Mouse (Mus musculus) B cell, adult 2 months (primary cell): Measurements from ENCODE around the gene Gm40193.
"Not testable (repeated sequence)": the region's sequence is repeated elsewhere in the genome, so short reads cannot be mapped to it uniquely, and the experiment has no call there.

Source experiments
- DNase-seq, 2 experiments: peaks; one replicate each; pipeline ENCODE4 v3.0.0; 2022

Gm40193 gene

DNA sequence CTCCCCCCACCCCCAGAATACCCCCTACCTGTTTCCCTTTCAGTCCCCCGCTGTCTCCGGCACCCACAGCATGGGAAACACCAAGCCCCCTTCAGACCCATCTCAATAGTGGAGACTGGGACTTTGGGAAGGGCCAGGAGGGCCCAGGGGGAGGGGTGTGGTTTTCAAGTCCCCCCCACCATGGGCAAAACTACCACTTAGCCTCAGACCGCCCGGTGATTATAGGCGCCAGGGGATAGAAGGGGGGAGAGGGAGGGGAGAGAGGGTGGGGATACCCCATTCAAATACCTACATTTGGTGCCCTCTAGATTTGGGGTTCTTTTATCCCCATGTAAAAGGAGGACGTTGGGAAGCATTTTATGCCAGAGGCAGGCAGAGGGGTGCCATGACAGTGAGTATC lies at the start of gene Gm40193:
Gm40193 (minus strand) TSS at position 101 of the 400 bp plus-strand sequence.
- DNase-seq: no peak

DNA sequence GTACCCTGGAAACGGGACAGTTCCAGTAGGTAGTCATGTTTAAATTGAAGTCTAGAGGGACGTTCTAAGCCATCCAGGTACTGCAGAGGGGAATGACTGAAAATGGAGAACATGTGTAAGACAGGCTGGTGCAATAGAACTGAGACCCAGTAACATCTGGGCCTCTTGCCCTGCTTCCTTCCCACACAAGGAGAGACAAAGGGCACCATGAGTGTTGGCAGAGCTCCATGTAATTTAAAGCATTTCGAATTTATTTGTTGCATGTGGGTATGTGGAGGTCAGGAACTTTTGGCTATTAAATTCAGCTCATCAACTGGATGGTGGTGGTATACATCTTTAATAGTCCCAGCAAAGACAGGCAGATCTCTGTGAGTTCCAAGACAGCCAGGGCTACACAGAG lies 49.5 kb upstream of the Gm40193 start:
- DNase-seq: no peak

DNA sequence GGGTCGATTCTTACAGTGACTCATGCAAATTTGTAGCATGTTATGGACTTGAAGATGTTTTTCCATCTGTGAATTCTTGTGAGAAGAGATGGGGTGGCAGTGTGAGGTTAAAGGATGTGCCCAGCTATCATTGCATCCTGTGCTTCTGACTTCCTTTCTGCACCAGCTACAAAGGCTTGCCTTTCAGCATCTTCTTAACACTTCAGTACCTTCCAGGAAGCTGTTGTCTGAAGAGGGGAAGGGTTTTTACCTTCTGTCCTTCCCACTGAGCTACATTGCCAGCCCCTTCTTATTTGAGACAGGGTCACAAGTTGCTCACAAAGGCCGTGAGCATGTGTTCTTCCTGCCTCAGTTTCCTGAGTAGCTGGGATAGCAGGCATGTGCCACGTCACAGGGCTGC lies 48.2 kb upstream of the Gm40193 start:
- peak in 1 of 2 experiments; percentile 23 for DNase-seq

DNA sequence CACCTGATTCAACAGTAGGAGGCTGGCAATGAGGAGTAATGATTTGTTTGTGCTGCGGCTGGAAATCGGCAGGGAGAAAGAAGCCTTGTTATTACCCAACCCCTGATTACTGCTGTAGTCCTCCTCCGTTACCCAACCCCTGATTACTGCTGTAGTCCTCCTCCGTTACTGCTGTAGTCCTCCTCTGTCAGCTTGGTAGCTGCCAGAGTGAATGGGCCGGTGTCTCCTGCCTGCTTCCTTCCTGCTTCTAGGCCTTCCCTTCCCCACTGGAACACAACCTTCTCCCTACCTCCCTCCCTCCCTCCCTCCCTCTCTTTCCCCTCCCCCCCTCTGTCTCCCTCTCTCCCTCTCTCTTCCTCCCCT lies 47.6 kb upstream of the Gm40193 start:
- no peak for DNase-seq

DNA sequence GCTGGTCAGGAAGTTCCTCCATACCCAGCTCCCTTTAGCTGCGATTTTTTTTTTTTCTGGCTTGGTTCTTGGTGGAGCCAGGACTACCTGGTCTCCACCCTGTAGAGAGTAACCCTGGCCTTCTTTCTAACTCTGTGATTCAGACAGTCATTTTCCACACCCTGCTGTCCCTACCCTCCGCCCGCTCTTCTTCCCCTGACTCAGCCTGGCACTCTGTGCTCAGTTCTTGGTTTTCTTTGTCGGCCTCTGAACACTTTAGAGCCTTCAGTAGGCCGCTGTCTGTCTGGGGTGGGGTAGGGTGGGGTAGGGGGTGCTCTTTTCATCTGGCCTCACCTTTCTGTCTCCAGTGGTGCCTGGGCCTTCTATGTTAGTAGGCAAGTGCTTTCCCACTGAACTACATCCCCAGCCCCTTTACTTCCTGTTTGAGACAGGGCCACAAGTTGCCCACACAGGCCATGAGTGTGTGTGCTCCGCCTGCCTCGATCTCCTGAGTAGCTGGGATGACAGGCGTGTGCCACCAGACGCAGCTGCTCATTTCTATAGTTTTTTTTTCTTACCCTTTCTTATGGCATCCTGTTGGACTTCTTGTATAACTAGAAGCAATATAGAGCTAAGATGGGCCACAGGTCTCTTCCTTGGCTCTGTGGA lies 47.1 kb upstream of the Gm40193 start:
- no peak for DNase-seq

DNA sequence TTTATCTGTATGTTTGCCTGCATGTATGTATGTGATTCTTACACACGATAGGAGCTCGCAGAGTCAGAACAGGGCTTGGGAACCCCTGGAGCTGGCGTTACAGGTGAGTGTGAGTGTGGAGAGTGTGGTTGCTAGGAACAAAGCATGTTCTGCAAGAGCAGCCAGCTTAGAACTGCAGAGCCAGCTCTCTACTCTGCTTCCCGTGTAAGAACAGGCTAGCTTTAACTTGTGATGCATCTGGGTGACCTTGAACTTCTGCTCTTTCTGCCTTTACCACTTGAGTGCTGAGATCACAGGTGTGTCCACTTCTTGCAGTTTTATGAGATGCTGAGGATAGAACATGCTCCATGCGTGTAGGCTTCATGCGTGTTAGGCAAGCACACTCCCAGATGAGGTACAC lies 46.2 kb upstream of the Gm40193 start:
- DNase-seq: no peak

DNA sequence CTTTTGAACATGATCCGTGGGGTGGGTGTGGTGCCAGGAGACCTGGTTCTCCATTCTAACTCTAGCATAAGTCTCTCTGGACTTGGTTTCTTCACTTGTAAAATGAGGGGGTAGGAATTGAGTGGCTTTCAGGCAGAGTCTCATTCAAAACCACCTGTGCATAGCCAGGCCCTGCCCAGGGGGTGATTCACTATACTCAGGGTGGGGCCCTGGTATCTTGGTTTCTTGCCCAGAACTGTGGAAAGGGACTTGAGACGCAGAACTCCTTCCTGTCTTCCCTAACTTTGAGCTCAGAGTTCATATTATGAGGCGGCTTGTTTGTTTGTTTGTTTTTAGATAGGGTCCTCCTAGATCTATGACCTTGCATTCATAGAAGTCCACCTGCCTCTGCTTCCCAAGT lies 44.5 kb upstream of the Gm40193 start:
- DNase-seq: no peak

DNA sequence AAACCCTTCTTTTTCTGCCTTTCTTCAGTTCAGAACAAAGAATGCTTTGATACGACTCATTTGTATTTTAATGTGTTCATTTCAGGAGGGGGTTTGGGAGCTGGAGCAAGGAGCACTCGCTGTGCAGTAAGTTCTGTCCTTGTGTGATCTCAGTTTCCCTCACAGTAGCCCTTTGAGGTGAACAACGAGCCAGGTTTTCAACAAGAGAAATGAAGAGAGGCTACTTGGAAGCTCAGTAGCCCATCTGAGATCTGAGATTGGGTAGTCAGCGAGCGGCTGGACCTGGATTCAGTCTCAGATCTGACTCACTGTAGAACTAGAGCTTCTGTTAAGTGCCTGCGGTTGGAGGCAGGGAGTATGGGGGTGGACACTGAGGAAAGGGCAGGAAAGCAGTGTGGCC lies 41.1 kb upstream of the Gm40193 start:
- DNase-seq: no peak

DNA sequence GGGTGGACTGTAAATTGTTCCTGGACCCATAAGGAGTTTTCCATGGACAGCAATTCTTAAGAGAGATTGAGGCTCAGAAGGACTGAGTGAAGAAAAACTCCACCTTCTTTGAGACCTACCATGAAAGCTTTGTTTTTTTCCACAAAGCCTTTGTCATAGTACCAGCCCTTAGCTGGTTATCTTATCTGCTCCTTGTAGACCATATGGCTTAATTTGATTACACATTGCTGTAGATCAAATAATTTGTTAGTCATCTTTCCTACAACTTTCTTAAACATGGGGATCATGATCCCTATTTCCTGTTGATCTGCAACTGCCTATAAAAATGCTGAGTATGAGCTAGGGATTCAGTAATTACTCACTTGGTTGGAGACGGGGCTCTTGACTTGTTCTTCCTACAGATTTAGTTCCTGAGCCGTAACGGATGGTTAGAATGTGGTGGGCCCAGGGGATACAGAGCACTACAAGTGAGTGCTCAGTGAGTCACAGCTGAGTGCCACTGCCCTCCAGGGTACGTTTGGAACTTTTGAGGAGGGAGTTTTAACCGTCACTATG lies 39.7 kb upstream of the Gm40193 start:
- DNase-seq: no peak

DNA sequence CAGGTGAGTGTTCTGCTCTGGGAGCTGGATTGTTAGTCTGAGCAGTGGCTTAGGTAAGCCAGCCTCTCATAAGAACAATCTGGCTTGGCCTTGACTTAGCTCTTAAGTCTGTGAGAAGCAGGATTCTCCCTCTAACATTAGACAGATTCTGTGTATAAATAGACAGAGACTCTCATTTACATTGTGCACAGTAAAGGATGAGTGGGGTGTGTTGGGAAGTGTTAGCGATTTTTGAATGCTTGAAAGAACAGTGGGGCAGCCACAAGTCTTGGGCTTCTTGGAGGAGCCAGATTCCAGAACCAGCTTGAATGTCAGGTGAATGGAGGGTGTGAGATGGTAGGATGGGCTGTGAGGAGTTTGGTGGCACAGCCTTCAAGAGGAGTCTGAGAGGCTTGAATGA lies 38.9 kb upstream of the Gm40193 start:
- DNase-seq: no peak

DNA sequence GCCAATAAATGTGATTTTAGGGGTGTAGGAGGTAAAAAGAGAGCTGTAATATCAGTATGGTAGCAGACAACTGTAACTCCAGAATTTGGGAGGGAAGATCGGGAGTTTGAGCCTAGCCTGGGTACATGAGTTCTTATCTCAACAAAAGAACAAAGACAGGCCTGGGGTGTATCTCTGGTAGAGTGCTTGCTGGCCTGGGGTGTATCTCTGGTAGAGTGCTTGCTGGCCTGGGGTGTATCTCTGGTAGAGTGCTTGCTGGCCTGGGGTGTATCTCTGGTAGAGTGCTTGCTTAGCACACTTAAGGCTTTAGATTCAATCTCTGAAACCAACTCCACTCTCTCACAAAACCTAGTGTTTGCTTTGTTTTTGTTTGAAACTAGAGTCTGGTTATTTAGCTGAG lies 37.9 kb upstream of the Gm40193 start:
- not testable (repeated sequence) for DNase-seq

DNA sequence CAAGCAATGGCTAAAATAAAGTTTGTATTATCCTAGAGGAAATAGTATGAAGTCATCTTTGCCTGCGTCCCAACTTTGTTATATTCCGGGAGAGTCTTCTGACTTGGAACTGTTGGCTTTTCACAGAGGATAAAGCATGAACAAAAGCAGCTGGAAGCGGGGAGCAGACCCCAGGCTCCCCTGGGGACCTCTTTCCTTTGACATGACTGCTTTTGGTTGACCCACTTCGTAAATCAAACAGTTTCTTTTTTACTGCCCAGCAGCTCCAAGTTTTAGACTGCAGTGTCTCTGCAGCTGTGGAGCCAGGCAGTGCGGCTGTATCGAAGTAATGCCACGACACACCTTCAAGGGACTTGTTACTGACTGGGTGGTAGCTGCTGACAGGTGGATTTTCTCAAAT lies 33.8 kb upstream of the Gm40193 start:
- DNase-seq: no peak

DNA sequence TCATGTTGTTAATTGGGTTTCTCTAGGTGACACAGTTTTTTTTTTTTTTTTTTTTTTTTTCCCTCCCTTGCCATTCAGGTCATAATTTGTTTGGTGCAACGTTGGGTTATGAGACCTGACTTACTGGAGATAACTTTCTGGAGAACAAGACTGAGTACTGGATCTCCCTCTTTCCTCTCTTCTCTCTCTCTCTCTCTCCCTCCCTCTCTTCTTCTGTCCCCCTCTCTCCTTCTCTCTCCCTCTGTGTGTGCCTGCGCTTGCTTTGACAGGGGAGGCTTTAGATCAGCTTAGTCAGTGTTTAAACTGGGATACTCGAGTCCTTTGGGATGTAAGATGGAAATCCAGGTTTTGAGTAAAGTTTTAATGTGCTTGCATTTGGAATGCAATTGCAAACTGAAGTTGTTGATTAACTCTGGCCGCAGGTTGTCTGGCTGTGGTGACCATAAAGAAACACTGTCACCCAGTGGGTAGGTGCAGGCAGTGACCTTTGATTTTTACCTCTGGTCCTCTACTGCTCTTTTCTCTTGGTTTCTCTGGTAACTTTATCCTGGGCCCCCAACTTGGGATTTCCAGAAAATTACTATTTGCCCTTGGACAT lies 31.6 kb upstream of the Gm40193 start:
- DNase-seq: no peak

DNA sequence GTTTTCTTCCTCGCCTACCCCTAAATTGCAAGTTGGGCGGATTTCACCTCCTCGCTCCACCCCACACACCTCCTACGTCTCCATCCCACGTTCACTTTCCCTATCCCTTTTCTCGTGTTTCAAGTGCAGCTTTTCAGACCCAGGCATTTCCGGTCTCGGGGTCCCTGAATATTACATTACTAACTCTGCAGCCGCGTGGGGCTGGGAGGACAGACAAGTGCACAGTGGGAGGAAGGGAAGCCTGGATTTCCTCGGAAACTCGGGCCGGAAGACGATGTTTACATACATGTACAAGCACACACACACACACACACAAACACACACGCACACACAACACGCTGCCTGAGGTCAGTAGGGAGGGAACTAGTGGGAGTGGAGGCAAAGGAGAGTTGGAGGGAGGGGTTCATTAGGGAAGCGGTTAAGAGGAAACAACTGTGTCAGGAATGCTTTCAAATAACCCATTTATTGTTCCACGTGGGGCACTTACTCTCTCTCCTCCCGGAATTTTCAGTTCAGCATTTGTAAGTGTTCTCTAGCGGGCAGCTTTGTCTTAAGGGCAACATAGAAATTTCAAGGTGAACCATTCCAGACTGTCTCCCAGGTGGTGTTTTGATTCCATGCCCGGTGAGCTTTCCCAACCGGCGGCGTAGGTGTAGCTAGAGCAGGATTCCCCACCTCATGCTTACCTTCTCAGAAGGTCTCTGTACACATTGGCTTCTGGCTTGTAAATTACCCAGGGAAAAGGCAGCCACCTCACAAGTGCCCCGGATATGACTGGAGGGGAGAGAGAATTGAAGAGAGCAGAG lies 30.9 kb upstream of the Gm40193 start:
- peak; percentile 23 to 28 for DNase-seq

DNA sequence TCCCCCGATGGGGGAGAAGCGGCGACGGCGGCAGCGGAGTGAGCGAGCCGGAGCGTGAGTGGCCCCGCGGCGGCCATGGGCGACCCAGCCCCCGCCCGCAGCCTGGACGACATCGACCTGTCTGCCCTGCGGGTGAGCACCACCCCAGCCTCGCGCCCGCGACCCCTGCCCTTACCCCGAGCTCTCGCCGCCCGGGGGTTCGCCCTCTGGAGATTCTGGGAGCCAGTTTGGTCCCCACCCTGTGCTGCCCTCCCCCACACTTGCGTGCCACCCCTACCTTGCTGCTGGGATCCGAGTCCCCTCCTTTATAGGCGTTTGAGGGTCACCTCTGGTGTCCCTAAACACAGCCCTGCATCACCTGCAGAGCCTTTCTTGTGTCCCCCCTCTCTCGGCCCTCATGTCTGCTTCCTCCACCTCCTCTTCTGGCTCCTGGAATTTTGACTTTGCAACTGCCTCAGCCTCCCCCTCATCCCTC lies 30.3 kb upstream of the Gm40193 start:
- no peak for DNase-seq

DNA sequence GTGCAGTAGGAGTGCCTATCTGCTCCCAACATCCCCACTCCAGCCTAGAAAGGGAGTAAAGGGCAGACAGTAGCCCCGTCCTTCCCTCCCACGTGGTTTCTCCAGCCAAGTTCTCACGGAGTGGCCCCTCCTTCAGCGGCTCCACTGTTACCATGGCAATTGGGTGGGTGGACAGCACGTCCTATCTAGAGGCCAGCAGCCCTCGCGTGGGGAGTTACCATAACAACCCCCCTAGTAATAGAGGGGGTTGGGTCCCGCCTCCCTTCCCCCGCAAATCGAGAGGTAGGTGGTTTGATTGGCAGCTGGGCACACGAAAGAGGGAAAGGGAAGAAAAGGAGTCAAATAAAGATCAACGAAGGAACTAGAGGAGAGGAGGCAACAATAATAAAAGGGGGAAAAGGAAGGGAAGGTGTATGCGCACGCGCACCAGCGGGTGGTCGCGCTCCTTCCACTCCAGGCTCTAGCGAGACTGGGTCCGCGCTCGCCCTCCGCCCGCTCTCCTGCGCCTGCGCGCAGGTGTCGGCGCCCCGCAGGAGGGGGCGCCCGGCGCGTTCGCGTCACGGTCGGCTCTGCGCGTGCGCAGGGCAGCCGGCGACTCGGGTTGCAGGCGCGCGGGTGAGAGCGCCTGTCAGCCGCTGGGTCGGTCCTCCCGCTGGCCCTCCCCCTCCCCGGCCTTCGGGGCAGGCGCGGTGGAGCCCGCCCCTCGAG lies 29.7 kb upstream of the Gm40193 start, which contains the start of gene Mink1:
Mink1 (plus strand) TSS at position 595 of the 708 bp plus-strand sequence.
- peak; percentile 86 to 89 for DNase-seq

DNA sequence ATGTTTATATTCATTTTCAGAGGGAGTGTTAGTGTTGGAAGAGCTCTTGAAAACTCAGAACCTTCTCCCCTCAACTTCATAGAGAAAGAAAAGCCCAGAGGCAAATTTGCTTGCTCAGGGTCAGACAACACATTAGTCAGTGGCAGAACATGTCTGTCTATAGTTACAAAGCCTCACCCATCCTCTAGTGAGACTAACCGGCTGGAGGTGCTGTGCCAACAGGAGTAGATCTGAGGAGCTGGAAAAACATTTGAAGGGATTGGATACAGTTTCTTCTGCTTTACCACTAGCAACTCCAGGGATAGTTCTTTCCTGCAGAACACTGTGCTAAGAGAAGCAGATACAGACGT lies 29.2 kb upstream of the Gm40193 start:
- DNase-seq: no peak

DNA sequence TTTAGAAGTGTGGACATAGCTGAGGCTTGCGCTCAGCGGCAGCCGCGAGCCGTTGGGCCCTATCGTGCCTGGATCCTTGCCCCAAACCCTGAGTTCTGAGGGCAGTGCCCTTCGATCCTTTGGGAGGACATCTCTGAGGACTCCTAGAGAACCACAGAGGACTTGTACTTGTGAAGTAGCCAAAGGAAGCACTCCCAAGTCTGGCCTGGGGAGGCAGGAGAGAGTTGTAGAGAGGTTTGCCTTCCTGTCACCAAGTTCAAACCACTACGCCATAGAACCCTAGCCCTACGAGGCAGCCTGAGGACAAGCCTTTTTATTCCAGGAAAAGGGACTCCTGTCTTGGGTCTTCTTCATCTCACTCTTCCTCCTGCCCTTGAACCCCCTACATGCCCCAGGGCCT lies 24.8 kb upstream of the Gm40193 start:
- DNase-seq: no peak

DNA sequence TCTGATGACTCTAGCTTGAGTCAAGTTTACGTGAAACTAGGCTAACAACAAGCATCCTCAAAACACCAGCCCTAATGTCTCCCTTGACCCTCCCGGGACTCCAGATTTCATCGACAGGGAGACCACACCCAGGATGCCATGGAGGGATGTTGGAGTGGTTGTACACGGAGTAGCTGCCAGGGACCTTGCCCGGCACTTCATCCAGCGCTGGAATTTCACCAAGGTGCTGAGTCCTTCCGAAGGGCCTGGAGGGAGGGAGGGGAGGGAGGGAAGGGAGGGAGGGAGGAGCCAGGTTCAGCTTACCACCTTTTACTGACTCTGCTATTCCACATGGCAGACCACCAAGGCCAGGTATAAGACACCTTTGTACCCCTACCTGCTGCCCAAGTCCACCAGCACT lies 21.2 kb upstream of the Gm40193 start:
- no peak for DNase-seq

DNA sequence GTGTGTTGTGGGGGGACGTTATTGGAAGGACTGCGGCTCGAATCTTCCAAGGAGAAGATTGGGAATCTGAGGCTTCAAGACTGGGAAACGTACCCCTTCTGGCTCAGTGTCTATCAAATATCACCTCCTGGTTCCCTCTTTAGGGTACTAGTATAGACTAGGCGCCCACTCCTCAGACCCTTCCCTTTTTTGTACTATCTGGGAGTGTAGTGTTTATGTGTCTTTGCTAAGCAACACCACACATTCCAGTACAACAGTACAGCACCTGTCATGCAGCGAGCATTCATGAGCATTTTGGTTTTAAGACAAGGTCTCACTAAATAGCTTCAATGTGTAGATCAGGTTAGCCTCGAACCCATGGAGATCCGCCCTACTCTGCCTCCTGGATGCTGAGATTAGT lies 18.8 kb upstream of the Gm40193 start:
- DNase-seq: no peak

DNA sequence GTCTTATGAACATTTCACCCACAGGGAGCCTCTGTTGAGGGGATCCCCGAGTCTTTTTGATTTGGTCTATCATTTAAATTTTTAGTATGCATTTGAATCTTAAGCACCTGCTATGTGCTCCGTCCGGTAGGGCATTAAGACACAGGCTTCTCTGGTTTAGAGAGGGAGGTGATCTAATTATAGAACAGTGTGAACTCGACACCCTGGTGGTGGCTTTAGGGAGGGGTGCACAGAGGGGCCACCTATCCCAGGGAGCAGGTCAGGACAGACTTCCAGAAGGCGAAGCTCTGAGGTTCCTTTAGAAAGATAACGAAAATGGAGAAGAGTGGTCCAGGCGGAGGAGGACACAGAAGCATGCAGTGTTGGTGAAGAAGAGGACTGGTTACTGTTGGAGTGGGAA lies 11.8 kb upstream of the Gm40193 start:
- DNase-seq: no peak

DNA sequence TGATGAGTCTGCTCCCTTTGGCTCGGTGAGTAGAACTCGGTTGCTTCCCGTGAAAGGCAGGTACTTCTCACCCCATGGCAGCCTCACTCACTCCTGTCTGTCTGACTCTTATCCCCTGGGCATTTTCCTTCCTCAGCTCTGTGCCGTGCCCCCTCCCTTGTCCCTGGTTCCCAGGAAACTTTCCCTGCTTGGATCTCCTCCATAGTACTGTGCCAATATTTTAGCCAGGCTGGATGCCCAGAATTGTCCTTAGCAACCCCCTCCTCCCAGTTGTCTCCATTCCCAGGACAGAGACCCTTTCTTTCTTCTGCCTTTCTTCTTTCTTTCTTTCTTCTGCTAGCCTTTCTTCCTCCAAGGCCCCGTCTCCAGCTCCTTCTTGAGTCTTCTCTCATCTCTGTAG lies 8.7 kb upstream of the Gm40193 start:
- DNase-seq: no peak

DNA sequence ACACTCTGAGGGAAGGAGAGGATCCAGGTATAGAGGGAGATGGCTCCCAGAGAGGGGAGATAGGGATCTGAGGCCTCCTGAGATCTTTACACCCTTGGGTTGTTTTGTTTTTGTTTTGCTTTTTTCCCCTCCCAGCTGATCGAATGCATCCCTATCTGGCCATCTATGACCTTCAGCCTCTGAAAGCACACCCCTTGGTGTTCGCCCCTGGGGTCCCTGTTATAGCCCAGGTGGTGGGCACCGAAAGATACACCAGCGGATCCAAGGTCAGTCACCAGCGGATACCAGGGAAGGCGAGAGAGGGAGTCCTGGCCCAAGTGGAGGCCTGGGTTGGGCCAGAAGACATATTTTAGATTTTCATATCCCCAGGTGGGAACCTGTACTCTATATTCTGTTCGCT lies 8.2 kb upstream of the Gm40193 start:
- DNase-seq: no peak
